Mouse (Mus musculus): Measurements from ENCODE around the gene Lpar2. TPM values are rescaled to one million over a fixed set of nuclear protein-coding genes. Genes with fewer than 3 reads are reported as not detected.

Gene Lpar2
- polyA plus RNA-seq, 1 experiment from 2014 or later, result 0.57 TPM

- no peak for ATAC-seq (replicated peaks; ENCODE audit: insufficient number of reproducible peaks, low FRiP score, low TSS enrichment)
- Histone ChIP-seq H3K36me3 (ENCODE audit: control insufficient read depth, insufficient read depth, low read length) (peaks cover 41% of the 10 kb centered on the region), H3K4me3 (ENCODE audit: low read depth, low read length) (no peak overlapping the region)
These were observed 12.4 kb upstream of the Lpar2 start for GRCm38 (mm10) chr8:69809820-69810219.

GRCm38 (mm10) chr8:69814881-69815280, 7.3 kb upstream of the Lpar2 start:
- Histone ChIP-seq H3K27me3 (ENCODE audit: control insufficient read depth, insufficient read depth, low read length) (no peaks in the 10 kb centered on the region), H3K9ac (ENCODE audit: low read depth, low read length) (no peak overlapping the region), H3K4me2 (no peak overlapping the region), H3K36me3 (ENCODE audit: control insufficient read depth, insufficient read depth, low read length) (peaks cover 18% of the 10 kb centered on the region), H3K27ac (ENCODE audit: low read depth, low read length) (no peak overlapping the region), H3K4me1 (ENCODE audit: control insufficient read depth, insufficient read depth, low read length) (peaks cover 6% of the 10 kb centered on the region; the same call in 1 of the 2 replicates), H3K9me3 (replicated peaks; ENCODE audit: control insufficient read depth, low read length) (no peaks in the 10 kb centered on the region), H3K4me3 (ENCODE audit: low read depth, low read length) (no peak overlapping the region)
- ATAC-seq (replicated peaks; ENCODE audit: insufficient number of reproducible peaks, low FRiP score, low TSS enrichment), result no peak
- 86% methylated on average over 2 of the region's 2 CpGs for WGBS (ENCODE audit: insufficient replicate concordance)

More at GRCm38 (mm10) chr8:69809820-69810219, 12.4 kb upstream of the Lpar2 start:
- Histone ChIP-seq H3K9ac (ENCODE audit: low read depth, low read length) (no peak overlapping the region), H3K9me3 (replicated peaks; ENCODE audit: control insufficient read depth, low read length) (no peaks in the 10 kb centered on the region), H3K27ac (ENCODE audit: low read depth, low read length) (no peak overlapping the region), H3K27me3 (ENCODE audit: control insufficient read depth, insufficient read depth, low read length) (no peaks in the 10 kb centered on the region), H3K4me1 (ENCODE audit: control insufficient read depth, insufficient read depth, low read length) (0 out of 2 replicates have a peak, but pooled peaks cover 2% of the 10 kb centered on the region), H3K4me2 (no peak overlapping the region)
- 43% methylated on average over 3 of the region's 3 CpGs for WGBS (ENCODE audit: insufficient replicate concordance)

- no peak overlapping the region for H3K4me3 ChIP-seq (ENCODE audit: low read depth, low read length)
These were observed 6.8 kb upstream of the Lpar2 start for GRCm38 (mm10) chr8:69815396-69815795.

GRCm38 (mm10) chr8:69820466-69820865, 1.8 kb upstream of the Lpar2 start:
- WGBS (ENCODE audit: insufficient replicate concordance), result 67% methylated on average over 9 of the region's 9 CpGs

More at GRCm38 (mm10) chr8:69815396-69815795, 6.8 kb upstream of the Lpar2 start:
- Histone ChIP-seq H3K27ac (ENCODE audit: low read depth, low read length) (no peak overlapping the region), H3K9me3 (replicated peaks; ENCODE audit: control insufficient read depth, low read length) (no peaks in the 10 kb centered on the region), H3K4me2 (no peak overlapping the region), H3K27me3 (ENCODE audit: control insufficient read depth, insufficient read depth, low read length) (no peaks in the 10 kb centered on the region), H3K36me3 (ENCODE audit: control insufficient read depth, insufficient read depth, low read length) (peaks cover 17% of the 10 kb centered on the region), H3K9ac (ENCODE audit: low read depth, low read length) (no peak overlapping the region), H3K4me1 (ENCODE audit: control insufficient read depth, insufficient read depth, low read length) (peaks cover 6% of the 10 kb centered on the region; the same call in 1 of the 2 replicates)
- 84% methylated on average over 4 of the region's 4 CpGs for WGBS (ENCODE audit: insufficient replicate concordance)
- no peak for ATAC-seq (replicated peaks; ENCODE audit: insufficient number of reproducible peaks, low FRiP score, low TSS enrichment)

GRCm38 (mm10) chr8:69821971-69822385, 251 bp upstream of the Lpar2 start:
- Histone ChIP-seq H3K9me3 (replicated peaks; ENCODE audit: control insufficient read depth, low read length) (no peaks in the 10 kb centered on the region), H3K27me3 (ENCODE audit: control insufficient read depth, insufficient read depth, low read length) (no peaks in the 10 kb centered on the region), H3K9ac (ENCODE audit: low read depth, low read length) (peak overlapping the region; percentile 74), H3K4me2 (peak overlapping the region; percentile 88), H3K4me3 (ENCODE audit: low read depth, low read length) (peak overlapping the region; percentile 51), H3K27ac (ENCODE audit: low read depth, low read length) (no peak overlapping the region), H3K4me1 (ENCODE audit: control insufficient read depth, insufficient read depth, low read length) (peaks cover 7% of the 10 kb centered on the region; the same call in 1 of the 2 replicates), H3K36me3 (ENCODE audit: control insufficient read depth, insufficient read depth, low read length) (0 out of 2 replicates have a peak, but pooled peaks cover 4% of the 10 kb centered on the region)
- WGBS (ENCODE audit: insufficient replicate concordance), result 0% methylated on average over 15 of the region's 22 CpGs
- ATAC-seq (replicated peaks; ENCODE audit: insufficient number of reproducible peaks, low FRiP score, low TSS enrichment), result 0 out of 2 replicates have a peak, but pooled peaks have one; percentile 12

More at GRCm38 (mm10) chr8:69820466-69820865, 1.8 kb upstream of the Lpar2 start:
- Histone ChIP-seq H3K36me3 (ENCODE audit: control insufficient read depth, insufficient read depth, low read length) (0 out of 2 replicates have a peak, but pooled peaks cover 4% of the 10 kb centered on the region), H3K4me3 (ENCODE audit: low read depth, low read length) (no peak overlapping the region), H3K4me1 (ENCODE audit: control insufficient read depth, insufficient read depth, low read length) (peaks cover 13% of the 10 kb centered on the region; the same call in 1 of the 2 replicates), H3K27me3 (ENCODE audit: control insufficient read depth, insufficient read depth, low read length) (no peaks in the 10 kb centered on the region), H3K9me3 (replicated peaks; ENCODE audit: control insufficient read depth, low read length) (no peaks in the 10 kb centered on the region), H3K27ac (ENCODE audit: low read depth, low read length) (no peak overlapping the region), H3K9ac (ENCODE audit: low read depth, low read length) (no peak overlapping the region), H3K4me2 (no peak overlapping the region)
- ATAC-seq (replicated peaks; ENCODE audit: insufficient number of reproducible peaks, low FRiP score, low TSS enrichment), result no peak

GRCm38 (mm10) chr8:69826371-69826770, 4.1 kb downstream of the Lpar2 start:
- Histone ChIP-seq H3K36me3 (ENCODE audit: control insufficient read depth, insufficient read depth, low read length) (0 out of 2 replicates have a peak, but pooled peaks cover 2% of the 10 kb centered on the region), H3K27me3 (ENCODE audit: control insufficient read depth, insufficient read depth, low read length) (no peaks in the 10 kb centered on the region), H3K4me1 (ENCODE audit: control insufficient read depth, insufficient read depth, low read length) (peaks cover 7% of the 10 kb centered on the region; the same call in 1 of the 2 replicates), H3K9ac (ENCODE audit: low read depth, low read length) (no peak overlapping the region), H3K4me3 (ENCODE audit: low read depth, low read length) (no peak overlapping the region), H3K27ac (ENCODE audit: low read depth, low read length) (no peak overlapping the region), H3K4me2 (no peak overlapping the region), H3K9me3 (replicated peaks; ENCODE audit: control insufficient read depth, low read length) (no peaks in the 10 kb centered on the region)
- 88% methylated on average over 12 of the region's 12 CpGs for WGBS (ENCODE audit: insufficient replicate concordance)
- ATAC-seq (replicated peaks; ENCODE audit: insufficient number of reproducible peaks, low FRiP score, low TSS enrichment), result no peak

- H3K27me3 ChIP-seq (ENCODE audit: control insufficient read depth, insufficient read depth, low read length), result no peaks in the 10 kb centered on the region
- H3K27ac ChIP-seq (ENCODE audit: low read depth, low read length), result no peak within 1 kb of the TSS
- peak; percentile 84 for ATAC-seq (replicated peaks; ENCODE audit: insufficient number of reproducible peaks, low FRiP score, low TSS enrichment)
- no peaks in the 10 kb centered on the region for H3K36me3 ChIP-seq (ENCODE audit: control insufficient read depth, insufficient read depth, low read length)
- H3K9ac ChIP-seq (ENCODE audit: low read depth, low read length), result peak within 1 kb of the TSS; percentile 70
- peak within 1 kb of the TSS; percentile 62 for H3K4me3 ChIP-seq (ENCODE audit: low read depth, low read length)
- whole genome bisulfite sequencing (ENCODE audit: insufficient replicate concordance), result under 1% methylated on average over 38 of the region's 38 CpGs
- no peaks in the 10 kb centered on the region for H3K9me3 ChIP-seq (replicated peaks; ENCODE audit: control insufficient read depth, low read length)
- H3K4me1 ChIP-seq (ENCODE audit: control insufficient read depth, insufficient read depth, low read length), result peaks cover 5% of the 10 kb centered on the region; the same call in 1 of the 2 replicates
- peak within 1 kb of the TSS; percentile 94 for H3K4me2 ChIP-seq
These were observed 10.1 kb downstream of the Lpar2 start, which contains the start of gene Pbx4 for GRCm38 (mm10) chr8:69832298-69832853. Pbx4 (plus strand) TSS chr8:69832491.

GRCm38 (mm10) chr8:69837057-69837682, 14.9 kb downstream of the Lpar2 start:
- H3K27ac ChIP-seq (ENCODE audit: low read depth, low read length), result no peak overlapping the region
- H3K27me3 ChIP-seq (ENCODE audit: control insufficient read depth, insufficient read depth, low read length), result no peaks in the 10 kb centered on the region
- no peak overlapping the region for H3K4me3 ChIP-seq (ENCODE audit: low read depth, low read length)
- H3K4me1 ChIP-seq (ENCODE audit: control insufficient read depth, insufficient read depth, low read length), result peaks cover 5% of the 10 kb centered on the region; the same call in 1 of the 2 replicates
- H3K36me3 ChIP-seq (ENCODE audit: control insufficient read depth, insufficient read depth, low read length), result no peaks in the 10 kb centered on the region
- H3K9me3 ChIP-seq (replicated peaks; ENCODE audit: control insufficient read depth, low read length), result no peaks in the 10 kb centered on the region
- no peak overlapping the region for H3K9ac ChIP-seq (ENCODE audit: low read depth, low read length)
- whole genome bisulfite sequencing (ENCODE audit: insufficient replicate concordance), result 64% methylated on average over 8 of the region's 8 CpGs
- ATAC-seq (replicated peaks; ENCODE audit: insufficient number of reproducible peaks, low FRiP score, low TSS enrichment), result no peak
- H3K4me2 ChIP-seq, result no peak overlapping the region

Data from heart, embryonic 11.5 days (tissue).